Mouse (Mus musculus) inflammation-experienced regulatory T-cells, adult 6 months (primary cell): ENCODE measurements around the gene Atxn1. TPM values are rescaled to one million over a fixed set of nuclear protein-coding genes. Genes with fewer than 3 reads are reported as not detected.

Experiments used
- ATAC-seq: one replicate; pipeline ENCODE4 v1.8.0; 2017
- polyA plus RNA-seq, 3 experiments: library from polyadenylated mRNA; unstranded; fragments of 100-300 nt; shearing (Covaris generic); gene quantifications; one replicate each; pipeline ENCODE4 v1.2.1; 2017

The Atxn1 gene
- polyA plus RNA-seq, 3 experiments from 2014 or later = 35.9 to 51.1 (median 39.1) TPM

- ATAC-seq = no peak
Measured at GRCm38 (mm10) chr13:45925294-45925693, 39.5 kb downstream of the Atxn1 start.

- ATAC-seq = peak; percentile 77
Measured at GRCm38 (mm10) chr13:45924555-45924954, 40.3 kb downstream of the Atxn1 start.

DNA sequence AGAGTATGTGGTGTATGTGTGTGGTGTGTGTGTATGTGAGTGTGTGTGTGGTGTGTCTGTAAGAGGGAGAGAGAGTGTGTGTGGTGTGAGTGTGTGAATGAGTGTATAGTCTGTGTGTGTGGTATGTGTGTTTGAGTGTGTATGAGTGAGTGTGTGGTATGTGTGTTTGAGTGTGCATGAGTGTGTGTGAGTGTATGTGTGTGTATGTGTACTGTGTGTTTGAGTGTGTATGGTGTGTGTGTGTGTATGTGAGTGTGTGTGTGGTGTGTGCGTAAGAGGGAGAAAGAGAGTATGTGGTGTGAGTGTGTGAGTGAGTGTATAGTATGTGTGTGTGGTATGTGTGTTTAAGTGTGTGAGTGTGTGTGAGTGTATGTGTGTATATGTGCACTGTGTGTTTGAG is 41.7 kb downstream of the Atxn1 start:
- peak; percentile 14 for ATAC-seq

DNA sequence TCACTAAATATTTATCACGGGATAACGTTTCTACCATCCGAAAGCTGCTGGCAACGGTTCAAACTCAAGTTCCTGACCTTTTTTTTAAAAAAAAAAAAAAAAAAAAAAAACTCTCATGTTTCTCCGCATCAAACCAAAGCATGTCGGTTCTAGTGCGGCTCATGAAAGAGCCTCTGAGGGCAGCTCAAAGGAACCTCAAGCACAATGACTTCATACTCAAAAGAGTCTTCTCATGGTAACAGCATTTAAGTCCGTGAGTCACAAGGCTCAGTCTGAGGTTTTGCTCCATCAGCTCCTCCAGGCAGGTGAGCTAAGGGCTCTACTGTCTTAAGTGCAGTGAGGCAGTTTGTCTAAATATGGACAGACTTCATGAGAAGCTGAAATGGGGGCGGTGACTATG is 42.3 kb downstream of the Atxn1 start:
- peak; percentile 77 for ATAC-seq

- peak; percentile 38 for ATAC-seq
Measured at GRCm38 (mm10) chr13:45918956-45919711, 45.7 kb downstream of the Atxn1 start.

GRCm38 (mm10) chr13:45918006-45918380 is 46.8 kb downstream of the Atxn1 start:
- no peak for ATAC-seq

DNA sequence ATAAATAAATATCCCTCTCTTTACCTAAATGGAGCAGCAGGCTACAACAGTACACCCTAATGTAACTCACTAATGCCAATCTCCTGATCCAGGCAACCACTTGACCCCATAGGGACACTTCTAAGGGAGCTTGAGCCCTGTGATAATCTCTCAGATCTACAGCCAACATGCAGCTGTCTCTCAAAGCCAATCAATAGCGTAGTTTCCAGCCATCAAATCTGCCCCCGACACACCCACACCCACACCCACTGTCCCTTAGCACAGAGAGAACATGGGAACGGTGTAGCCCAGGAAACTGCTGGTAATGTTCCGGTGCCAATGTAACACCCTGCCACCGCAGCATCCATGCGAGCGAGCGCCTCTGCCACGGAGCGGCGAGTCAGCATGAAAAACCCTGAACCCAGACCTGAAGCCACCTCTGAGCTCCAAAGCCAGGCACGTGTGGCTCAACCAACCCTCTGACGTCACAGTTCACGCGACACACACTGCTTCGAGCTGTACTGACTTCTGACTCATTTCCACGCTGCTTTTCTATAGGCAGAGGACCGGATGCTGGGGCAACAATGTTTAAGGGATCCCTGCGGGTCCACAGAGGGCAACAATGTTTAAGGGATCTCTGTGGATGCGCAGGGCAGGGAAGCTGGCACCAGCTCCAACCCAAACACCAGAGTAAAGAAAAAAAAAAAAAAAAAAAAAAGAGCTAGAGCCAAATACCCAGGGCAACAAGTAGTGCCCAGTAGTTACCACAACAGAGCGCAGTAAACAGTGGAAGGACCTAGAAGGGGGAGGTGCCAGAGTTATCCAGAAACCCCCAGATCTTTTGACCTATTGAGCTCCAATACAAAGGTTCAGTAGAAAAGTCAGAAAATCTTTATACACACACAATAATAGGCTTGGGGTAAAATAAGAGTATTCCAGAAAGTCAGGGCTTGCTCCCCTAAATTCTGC is 47.5 kb downstream of the Atxn1 start:
- ATAC-seq = peak; percentile 66

- ATAC-seq = no peak
Measured at GRCm38 (mm10) chr13:45915921-45916320, 48.9 kb downstream of the Atxn1 start.

GRCm38 (mm10) chr13:45915026-45915425 is 49.8 kb downstream of the Atxn1 start:
- ATAC-seq = no peak

GRCm38 (mm10) chr13:45914117-45914516 is 50.7 kb downstream of the Atxn1 start:
- peak; percentile 26 for ATAC-seq

- ATAC-seq = no peak
Measured at GRCm38 (mm10) chr13:45911848-45912247, 53.0 kb downstream of the Atxn1 start.

DNA sequence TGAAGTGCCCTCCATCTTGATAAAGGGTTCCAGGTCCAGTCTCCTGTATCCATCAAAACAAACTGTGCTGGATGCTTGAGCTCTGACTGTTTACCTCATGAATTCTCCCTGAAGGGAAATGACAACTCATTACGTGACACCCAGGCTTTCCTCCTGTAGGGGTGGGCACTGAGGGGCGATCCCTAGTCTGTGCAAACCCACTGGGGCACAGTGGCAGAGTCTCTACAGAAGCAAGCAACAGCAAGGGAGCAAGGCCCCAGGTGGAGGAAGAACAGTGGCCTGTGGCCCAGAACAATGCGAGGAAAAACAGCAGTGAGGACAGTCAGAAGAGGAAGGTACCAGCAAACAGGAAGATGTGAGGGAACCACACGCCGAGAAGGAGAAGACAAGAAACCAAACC is 53.7 kb downstream of the Atxn1 start:
- no peak for ATAC-seq

- ATAC-seq = no peak
Measured at GRCm38 (mm10) chr13:45910348-45910747, 54.5 kb downstream of the Atxn1 start.

DNA sequence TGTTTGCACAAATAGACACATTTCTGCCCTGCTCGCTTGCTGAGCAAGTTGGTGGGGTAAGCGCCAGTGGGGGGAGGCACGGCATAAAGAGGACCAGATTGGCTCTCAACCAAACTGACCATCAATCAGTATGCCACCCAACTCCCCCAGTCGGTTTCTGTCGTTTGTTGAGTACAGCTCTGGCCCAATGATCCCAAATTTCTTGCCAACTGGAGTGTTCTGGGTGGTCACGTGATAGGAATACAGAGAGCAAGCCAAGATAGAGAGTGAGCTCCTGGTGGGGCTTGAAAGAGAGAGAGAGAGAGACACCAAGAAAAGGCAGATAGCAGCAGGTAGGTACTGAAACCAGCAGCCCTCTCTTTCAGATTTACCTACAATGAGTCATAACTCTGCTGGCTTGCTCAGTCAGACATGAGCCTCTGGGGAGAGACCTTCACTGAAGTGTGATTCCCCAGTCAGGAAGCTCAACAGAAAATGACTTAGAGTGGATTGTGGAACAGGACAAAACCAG is 57.6 kb downstream of the Atxn1 start:
- ATAC-seq = peak; percentile 70

DNA sequence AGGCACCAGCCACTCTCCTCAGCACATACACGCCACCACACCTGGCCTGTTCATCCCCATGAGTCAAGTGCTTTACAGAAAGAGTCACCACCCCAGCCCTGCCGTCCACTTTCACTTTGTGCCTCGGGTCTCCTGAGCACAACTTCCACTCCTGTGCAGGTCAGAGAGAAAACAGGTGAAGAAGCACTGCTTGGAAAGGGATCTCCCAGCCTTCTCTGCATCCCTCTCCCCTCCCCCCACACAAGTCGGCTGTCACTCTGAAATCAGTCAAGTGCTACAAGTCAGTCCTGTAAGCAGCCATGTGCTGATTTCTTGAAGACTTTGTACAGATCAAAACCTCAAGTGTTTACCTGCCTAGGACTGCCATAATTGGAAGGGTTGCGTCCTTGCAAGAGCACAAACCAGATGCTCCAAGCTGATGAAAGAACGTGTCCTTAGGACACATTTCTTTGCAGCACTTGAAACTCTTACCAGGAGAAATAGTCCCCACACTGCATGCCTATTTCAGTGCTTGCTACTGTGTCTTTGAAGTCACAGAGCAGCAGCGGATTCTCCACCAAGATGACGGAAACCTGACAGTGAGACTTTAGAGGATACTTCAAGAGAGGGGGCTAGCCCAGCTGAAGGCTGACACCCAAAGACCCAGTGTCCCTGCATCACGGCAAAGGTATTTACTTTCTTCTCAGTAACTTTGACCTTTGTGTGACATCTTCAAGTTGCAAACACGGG is 58.2 kb downstream of the Atxn1 start:
- peak; percentile 69 for ATAC-seq

DNA sequence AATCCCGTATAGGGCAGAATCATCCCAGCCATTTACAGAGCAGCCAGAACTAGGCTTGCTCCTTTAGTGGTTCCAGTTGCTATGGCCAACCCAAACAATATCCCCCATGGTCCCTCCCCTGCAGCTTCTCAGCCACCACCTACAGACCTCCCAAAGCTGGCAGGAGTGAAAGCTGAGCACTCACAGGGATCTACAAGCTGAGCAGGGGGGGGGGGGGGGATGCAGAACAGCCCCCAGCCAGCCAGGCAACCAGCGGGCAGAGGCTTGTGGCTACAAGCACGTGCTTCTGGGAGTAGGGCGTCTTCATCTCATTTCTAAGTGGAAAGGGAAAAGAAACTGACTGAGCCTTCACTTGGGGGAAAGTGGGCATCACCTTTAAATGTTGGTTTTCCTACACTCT is 59.9 kb downstream of the Atxn1 start:
- ATAC-seq = no peak

GRCm38 (mm10) chr13:45904456-45904855 is 60.4 kb downstream of the Atxn1 start:
- no peak for ATAC-seq

DNA sequence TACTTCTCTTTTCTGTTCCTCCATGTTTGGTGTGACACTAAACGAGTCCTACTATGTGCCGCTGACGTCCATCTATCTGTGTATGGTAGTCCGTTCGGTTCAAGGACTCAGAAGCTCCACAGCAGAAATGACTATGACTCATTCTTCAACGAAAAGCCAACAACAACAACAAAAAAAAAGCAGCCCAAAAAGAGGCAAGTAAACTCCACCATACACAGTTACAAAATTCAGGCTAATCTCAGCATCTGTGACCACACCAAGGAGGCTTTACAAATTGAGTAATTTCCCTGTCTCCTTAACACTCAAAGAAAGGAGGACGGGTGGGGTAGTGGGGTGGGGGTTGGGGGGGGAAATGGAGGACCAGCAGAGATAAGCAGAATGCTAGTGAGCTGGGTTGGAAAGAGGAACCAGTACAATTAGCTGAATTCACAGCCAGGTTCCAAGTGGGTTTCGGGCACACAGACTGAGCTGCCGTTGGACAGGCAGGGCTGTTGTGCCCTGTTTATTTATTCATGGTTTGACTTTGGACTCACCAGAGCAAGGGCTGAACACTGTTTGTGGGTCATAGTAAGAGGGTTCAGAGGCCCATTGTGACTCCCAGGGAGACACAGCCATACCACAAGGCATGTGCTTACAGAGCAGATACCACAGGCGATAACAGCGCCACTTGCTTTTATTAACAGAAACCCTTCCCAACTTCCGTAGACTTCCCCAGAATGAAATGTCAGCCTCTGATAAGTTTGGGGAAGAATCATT is 61.1 kb downstream of the Atxn1 start:
- ATAC-seq = no peak

DNA sequence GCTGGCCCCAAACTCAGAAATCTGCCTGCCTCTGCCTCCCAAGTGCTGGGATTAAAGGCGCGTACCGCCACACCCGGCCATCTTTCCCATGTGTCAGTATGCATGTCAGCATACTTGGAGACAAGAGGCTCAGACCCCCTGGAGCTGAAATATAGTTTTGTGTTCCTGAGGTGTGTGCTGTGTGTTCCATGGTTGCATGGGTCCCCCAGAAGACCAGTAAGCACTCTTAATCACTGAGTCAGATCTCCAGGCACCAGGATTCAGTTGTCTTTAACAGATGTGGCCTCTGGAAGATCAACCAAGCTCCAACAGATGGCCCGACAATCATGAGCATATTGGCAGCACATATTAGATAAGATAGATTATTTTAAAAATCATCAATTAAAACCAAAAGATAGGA is 62.4 kb downstream of the Atxn1 start:
- no peak for ATAC-seq

GRCm38 (mm10) chr13:45900776-45901175 is 64.0 kb downstream of the Atxn1 start:
- peak; percentile 50 for ATAC-seq

GRCm38 (mm10) chr13:45897571-45897970 is 67.2 kb downstream of the Atxn1 start:
- ATAC-seq = no peak

DNA sequence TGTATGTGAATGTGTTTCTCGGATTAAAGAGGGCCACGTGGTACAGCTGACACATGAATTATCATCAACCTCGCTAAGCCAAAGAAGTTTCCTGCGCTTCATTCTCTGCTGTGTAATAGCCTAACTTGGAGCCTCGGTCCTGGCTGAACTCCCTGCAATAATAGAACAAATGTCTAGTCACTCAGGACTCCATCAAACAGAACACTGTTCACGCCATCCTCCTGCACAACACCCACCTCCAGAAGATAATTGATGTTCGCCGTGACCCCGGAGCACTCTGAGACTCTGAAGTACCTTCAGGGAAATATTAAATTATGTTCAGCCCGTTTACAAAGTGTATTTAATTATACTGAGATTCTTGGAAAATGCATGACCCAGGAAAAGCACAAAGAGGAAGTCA is 70.0 kb downstream of the Atxn1 start:
- no peak for ATAC-seq
